28 mouse cellular contexts compared by ENCODE assay signal in the genomic region with DNA sequence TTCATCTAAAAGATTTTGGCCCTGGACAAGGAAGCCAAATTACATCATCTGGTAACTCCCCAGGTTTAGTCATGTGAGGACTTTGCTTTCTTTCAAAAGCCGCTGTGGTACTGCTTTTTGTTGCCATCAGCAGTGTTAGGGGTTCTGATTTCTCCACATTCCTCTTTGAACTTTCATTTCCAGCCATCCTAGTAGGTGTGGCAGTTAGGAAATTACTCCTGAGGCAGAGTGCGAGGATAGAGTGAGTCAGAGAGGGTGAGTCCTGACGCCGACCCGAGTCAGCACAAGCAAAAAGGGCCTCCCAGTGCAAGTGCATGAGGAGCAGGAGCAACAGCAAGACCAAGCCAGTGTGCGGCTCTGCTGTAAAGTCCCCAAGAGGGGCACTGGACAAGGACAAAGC. TPM values are rescaled to one million over a fixed set of nuclear protein-coding genes. Genes with fewer than 3 reads are reported as not detected.
A peak's percentile ranks its signal among the peaks of the same experiment; 100 is the strongest.
DNase-seq lines count a peak whose midpoint lies in the region; ATAC-seq and TF ChIP-seq lines count a peak whose summit lies in the region.
"Had no signal": no experiment of that assay in that cellular context is flagged by ENCODE, and none has a peak within 500 bp of the region (broad histone marks: within the 10 kb centered on the region; RNA-seq: fewer than 3 reads in every experiment).

No protein-coding gene starts in this region.

- H3K27me3 ChIP-seq in intestine, embryonic 15.5 days (replicated peaks): no peaks in the 10 kb centered on the region
- no peaks in the 10 kb centered on the region for H3K27me3 ChIP-seq in stomach, postnatal 0 days (ENCODE audit: control insufficient read depth, insufficient read depth, low read length)
- H3K27me3 ChIP-seq: embryonic facial prominence, embryonic 12.5 days; heart, embryonic 15.5 days; limb, embryonic 13.5 days; liver, embryonic 13.5 days; midbrain, embryonic 12.5 days; neural tube, embryonic 13.5 days had no signal

- no peak overlapping the region for H3K4me2 ChIP-seq in intestine, embryonic 15.5 days (replicated peaks)
- H3K4me2 ChIP-seq in stomach, postnatal 0 days (replicated peaks; ENCODE audit: low read depth): no peak overlapping the region
- H3K4me2 ChIP-seq: embryonic facial prominence, embryonic 12.5 days; heart, embryonic 15.5 days; limb, embryonic 13.5 days; liver, embryonic 13.5 days; midbrain, embryonic 12.5 days; neural tube, embryonic 13.5 days had no signal

- 70% methylated on average over 6 of the region's 6 CpGs for WGBS in intestine, embryonic 15.5 days
- 64% methylated on average over 6 of the region's 6 CpGs for WGBS in stomach, postnatal 0 days

- no peak overlapping the region for H3K9ac ChIP-seq in intestine, embryonic 15.5 days
- H3K9ac ChIP-seq in stomach, postnatal 0 days (ENCODE audit: low read length): no peak overlapping the region
- H3K9ac ChIP-seq: embryonic facial prominence, embryonic 12.5 days; forebrain, postnatal 0 days; heart, embryonic 15.5 days; limb, embryonic 13.5 days; liver, embryonic 13.5 days; midbrain, embryonic 12.5 days; neural tube, embryonic 13.5 days had no signal

- no peaks in the 10 kb centered on the region for H3K9me3 ChIP-seq in intestine, embryonic 15.5 days
- no peaks in the 10 kb centered on the region for H3K9me3 ChIP-seq in stomach, postnatal 0 days (ENCODE audit: control insufficient read depth, low read length)
- H3K9me3 ChIP-seq: embryonic facial prominence, embryonic 12.5 days; heart, embryonic 15.5 days; limb, embryonic 13.5 days; liver, embryonic 13.5 days; midbrain, embryonic 12.5 days; neural tube, embryonic 13.5 days had no signal

- H3K4me1 ChIP-seq in intestine, embryonic 15.5 days (replicated peaks): no peaks in the 10 kb centered on the region
- H3K4me1 ChIP-seq in stomach, postnatal 0 days (replicated peaks; ENCODE audit: control insufficient read depth, insufficient read depth): no peaks in the 10 kb centered on the region
- H3K4me1 ChIP-seq: embryonic facial prominence, embryonic 12.5 days; heart, embryonic 15.5 days; limb, embryonic 13.5 days; liver, embryonic 13.5 days; midbrain, embryonic 12.5 days; neural tube, embryonic 13.5 days had no signal

- no peak overlapping the region for H3K27ac ChIP-seq in intestine, embryonic 15.5 days
- H3K27ac ChIP-seq in stomach, postnatal 0 days (replicated peaks): no peak overlapping the region
- H3K27ac ChIP-seq: embryonic facial prominence, embryonic 12.5 days; heart, embryonic 15.5 days; layer of hippocampus, adult 2 months; limb, embryonic 13.5 days; liver, embryonic 13.5 days; midbrain, embryonic 12.5 days; neural tube, embryonic 13.5 days had no signal

- H3K4me3 ChIP-seq in intestine, embryonic 15.5 days (replicated peaks): no peak overlapping the region
- no peak overlapping the region for H3K4me3 ChIP-seq in stomach, postnatal 0 days (ENCODE audit: low read depth, low read length)
- H3K4me3 ChIP-seq: embryonic facial prominence, embryonic 12.5 days; heart, embryonic 15.5 days; layer of hippocampus, adult 2 months; limb, embryonic 13.5 days; liver, embryonic 13.5 days; megakaryocyte, embryonic 14.5 days; midbrain, embryonic 12.5 days; neural tube, embryonic 13.5 days had no signal

- TF ChIP-seq EP300 in stomach, postnatal 0 days (optimal IDR thresholded peaks at IDR 0.05): no peak

- no peak for TF ChIP-seq CTCF in stomach, postnatal 0 days (IDR thresholded peaks at IDR 0.05; ENCODE audit: low read depth)

- DNase-seq in adrenal gland, postnatal 25 days: peak; percentile 12
- no peak for DNase-seq in adrenal gland, adult 8-10 months
- peak; percentile 74 for DNase-seq in 3T3-L1 (ENCODE audit: low read depth, low spot score)
- peak; percentile 17 for DNase-seq in stomach, postnatal 0 days (ENCODE audit: low spot score)
- no peak for DNase-seq in right cerebral cortex, postnatal 25 days
- DNase-seq in kidney, adult 11 months: no peak
- DNase-seq: B cell, adult 2 months; cerebellum, adult 11-12 months; cerebellum, adult 9-11 months; embryo, embryonic 11 days; forebrain, postnatal 0 days; gastrocnemius, postnatal 10 days; kidney, adult 2 months; kidney, postnatal 36 days; liver, embryonic 13.5 days; lung, adult 18-20 months; lung, postnatal 4 days; thymus, adult 18-20 months; thymus, postnatal 36 days had no signal

- peaks cover 4% of the 10 kb centered on the region; the same call in 1 of the 2 replicates for H3K36me3 ChIP-seq in intestine, embryonic 15.5 days
- 0 out of 2 replicates have a peak, but pooled peaks cover 2% of the 10 kb centered on the region for H3K36me3 ChIP-seq in stomach, postnatal 0 days (ENCODE audit: control insufficient read depth, insufficient read depth, low read length)
- H3K36me3 ChIP-seq: heart, embryonic 15.5 days; liver, embryonic 13.5 days; midbrain, embryonic 12.5 days had no signal

- ATAC-seq in intestine, embryonic 15.5 days: peak; percentile 80
- ATAC-seq in stomach, postnatal 0 days (ENCODE audit: low FRiP score, low TSS enrichment): peak; percentile 61; the same call in 1 of the 2 replicates
- ATAC-seq: forebrain, postnatal 0 days; lung, postnatal 0 days had no signal

RNA-seq across cellular contexts. Expression of gene Farp2, which starts 17.9 kb away (rescaled TPM):
- total RNA-seq in adrenal gland, postnatal 25 days (2021): 19.2 and 26.9 TPM in 2 replicates
- 10 to 100 TPM; 17.1 to 26.1 (median 24.0) TPM for total RNA-seq in adrenal gland, adult 8-10 months (2022)
- 6.1 and 6.8 TPM in 2 replicates for polyA plus RNA-seq in intestine, embryonic 15.5 days (2015; fragmentation: Nextera tagmentation; extraction: Ambion mirVana)
- polyA plus RNA-seq in stomach, postnatal 0 days (2015; fragmentation: Nextera tagmentation; extraction: Ambion mirVana): 2.9 and 3.0 TPM in 2 replicates

RNA-seq across cellular contexts. Expression of gene Hdlbp, which starts 51.2 kb away (rescaled TPM):
- total RNA-seq in adrenal gland, postnatal 25 days (2021): 339 and 351 TPM in 2 replicates
- total RNA-seq in adrenal gland, adult 8-10 months (2022): 100 to 1,000 TPM; 299 to 422 (median 334) TPM
- polyA plus RNA-seq in intestine, embryonic 15.5 days (2015; fragmentation: Nextera tagmentation; extraction: Ambion mirVana): 175 and 185 TPM in 2 replicates
- 106 and 155 TPM in 2 replicates for polyA plus RNA-seq in stomach, postnatal 0 days (2015; fragmentation: Nextera tagmentation; extraction: Ambion mirVana)

Comparison
In these comparisons a context has a peak if more than half of its experiments do, and no peak if none do; other contexts are left out.
1. DNase-seq: peak in adrenal gland, postnatal 25 days (single experiment), 3T3-L1 (single experiment) and stomach, postnatal 0 days (single experiment); none in adrenal gland, adult 8-10 months (single experiment), right cerebral cortex, postnatal 25 days (single experiment) and kidney, adult 11 months (single experiment).